Mouse (Mus musculus): Measurements from ENCODE around the gene Ftsj3. TPM values are rescaled to one million over a fixed set of nuclear protein-coding genes. Genes with fewer than 3 reads are reported as not detected.

Gene Ftsj3
- 1.5 and 6.2 TPM in 2 replicates for polyA plus RNA-seq (2012; rRNA removed; ENCODE audit: low replicate concordance)

GRCm38 (mm10) chr11:106255685-106256451 is at the start of gene Ftsj3, which contains the start of gene Psmc5:
TSS of gene Ftsj3 (minus strand) at chr11:106256079.
TSS of gene Psmc5 (plus strand) at chr11:106256154.

GRCm38 (mm10) chr11:106301765-106302164 is 45.9 kb upstream of the Ftsj3 start, which contains the start of gene Gh:
TSS of gene Gh (minus strand) at chr11:106301865.

GRCm38 (mm10) chr11:106276454-106276853 is 20.6 kb upstream of the Ftsj3 start, which contains the start of gene Tcam1:
TSS of gene Tcam1 (plus strand) at chr11:106276672.

GRCm38 (mm10) chr11:106272644-106273310 is 16.9 kb upstream of the Ftsj3 start, which contains the start of gene Smarcd2:
TSS of gene Smarcd2 (minus strand) at chr11:106272972.

GRCm38 (mm10) chr11:106216730-106217490 is 39.0 kb downstream of the Ftsj3 start, which contains the start of gene Ddx42:
TSS of gene Ddx42 (plus strand) at chr11:106216926.

GRCm38 (mm10) chr11:106215927-106216729 is 39.8 kb downstream of the Ftsj3 start, which contains the start of gene Ccdc47:
TSS of gene Ccdc47 (minus strand) at chr11:106216344.

GRCm38 (mm10) chr11:106202123-106202465 is 53.8 kb downstream of the Ftsj3 start, which contains the start of gene Strada:
TSS of gene Strada (minus strand) at chr11:106202168.

Other genes starting within 250 kb of the Ftsj3 start
- 1.1 and 2.2 TPM in 2 replicates for gene Kcnh6, start 248.0 kb downstream of the Ftsj3 start, polyA plus RNA-seq (2012; rRNA removed; ENCODE audit: low replicate concordance)
- 34.0 and 47.0 TPM in 2 replicates for gene Dcaf7, start 219.2 kb downstream of the Ftsj3 start, polyA plus RNA-seq (2012; rRNA removed; ENCODE audit: low replicate concordance)
- gene Taco1, start 190.0 kb downstream of the Ftsj3 start, polyA plus RNA-seq (2012; rRNA removed; ENCODE audit: low replicate concordance): 11.2 and 12.8 TPM in 2 replicates
- gene Map3k3, start 171.5 kb downstream of the Ftsj3 start, polyA plus RNA-seq (2012; rRNA removed; ENCODE audit: low replicate concordance): 7.4 and 7.6 TPM in 2 replicates
- not detected in 2 replicates for gene Gm10840, start 95.2 kb downstream of the Ftsj3 start, polyA plus RNA-seq (2012; rRNA removed; ENCODE audit: low replicate concordance)
- gene Limd2, start 95.2 kb downstream of the Ftsj3 start, polyA plus RNA-seq (2012; rRNA removed; ENCODE audit: low replicate concordance): 16.2 and 20.3 TPM in 2 replicates
- 5.2 and 7.4 TPM in 2 replicates for gene Strada, start 53.9 kb downstream of the Ftsj3 start, polyA plus RNA-seq (2012; rRNA removed; ENCODE audit: low replicate concordance)
- gene Ccdc47, start 39.7 kb downstream of the Ftsj3 start, polyA plus RNA-seq (2012; rRNA removed; ENCODE audit: low replicate concordance): 2.6 and 3.5 TPM in 2 replicates
- gene Ddx42, start 39.2 kb downstream of the Ftsj3 start, polyA plus RNA-seq (2012; rRNA removed; ENCODE audit: low replicate concordance): 2.5 and 3.0 TPM in 2 replicates
- gene Psmc5, start 75 bp upstream of the Ftsj3 start, polyA plus RNA-seq (2012; rRNA removed; ENCODE audit: low replicate concordance): 11.1 and 14.4 TPM in 2 replicates
- gene Smarcd2, start 16.9 kb upstream of the Ftsj3 start, polyA plus RNA-seq (2012; rRNA removed; ENCODE audit: low replicate concordance): 61.0 and 82.0 TPM in 2 replicates
- not detected in 2 replicates for gene Tcam1, start 20.6 kb upstream of the Ftsj3 start, polyA plus RNA-seq (2012; rRNA removed; ENCODE audit: low replicate concordance)
- gene Gh, start 45.8 kb upstream of the Ftsj3 start, polyA plus RNA-seq (2012; rRNA removed; ENCODE audit: low replicate concordance): 0.19 TPM in 1 of 2 replicates, not detected in the other
- gene Cd79b, start 58.7 kb upstream of the Ftsj3 start, polyA plus RNA-seq (2012; rRNA removed; ENCODE audit: low replicate concordance): 5.9 and 13.6 TPM in 2 replicates
- gene Scn4a, start 97.2 kb upstream of the Ftsj3 start, polyA plus RNA-seq (2012; rRNA removed; ENCODE audit: low replicate concordance): 0.02 and 0.08 TPM in 2 replicates
- gene Prr29, start 109.4 kb upstream of the Ftsj3 start, polyA plus RNA-seq (2012; rRNA removed; ENCODE audit: low replicate concordance): 0.86 and 1.0 TPM in 2 replicates
- gene Icam2, start 132.0 kb upstream of the Ftsj3 start, polyA plus RNA-seq (2012; rRNA removed; ENCODE audit: low replicate concordance): 8.4 and 10.5 TPM in 2 replicates
- 26.9 and 55.6 TPM in 2 replicates for gene Ern1, start 231.8 kb upstream of the Ftsj3 start, polyA plus RNA-seq (2012; rRNA removed; ENCODE audit: low replicate concordance)

All from duodenum, adult 2 months (tissue).